Mouse (Mus musculus) lung, adult 2 months (tissue): Measurements from ENCODE around the gene Gm20388.

ENCODE experiments used
- CTCF ChIP-seq: fragments of 200-500 bp; IDR thresholded peaks from 2 replicates; pipeline ENCODE4 v1.5.1; 2011; ENCODE audit warnings: mild to moderate bottlenecking, low read length, control low read depth; ENCODE audit not compliant: insufficient read depth
- POLR2A ChIP-seq: fragments of 200-500 bp; IDR thresholded peaks from 2 replicates; pipeline ENCODE4 v1.6.1; 2011; ENCODE audit warnings: low read depth, mild to moderate bottlenecking, control low read depth, low read length, borderline replicate concordance; ENCODE audit errors: extremely low read depth

DNA sequence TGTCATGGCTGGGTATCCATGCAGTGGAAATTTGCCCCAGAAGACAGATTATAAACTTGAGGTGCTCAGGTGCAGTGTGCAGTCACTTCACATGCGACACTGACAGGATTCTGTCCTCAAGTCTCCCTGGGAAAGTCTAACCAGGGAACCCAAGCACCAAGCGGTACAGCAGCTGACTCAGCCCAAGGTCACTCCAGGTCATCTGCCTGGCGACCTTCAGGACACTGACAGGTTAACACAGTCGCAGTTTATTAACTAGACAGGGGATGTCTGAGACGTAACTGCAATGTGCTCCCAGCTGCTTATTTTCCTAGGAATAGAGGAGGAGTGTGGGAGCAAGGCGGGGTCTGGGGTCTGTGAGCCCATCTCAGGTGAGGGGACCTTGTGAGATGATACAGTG lies 2558.8 kb downstream of the Gm20388 start:
- TF ChIP-seq POLR2A (no peak), CTCF (no peak)
